Mouse (Mus musculus) liver, adult 10 weeks (tissue): ENCODE measurements around the gene Mrpl48. TPM values are rescaled to one million over a fixed set of nuclear protein-coding genes. Genes with fewer than 3 reads are reported as not detected.

Experiments
- polyA plus RNA-seq: library from polyadenylated mRNA; stranded (reverse); fragments of 350-450 nt; fragmentation: Illumina TruSeq; extraction: RNeasy Lipid Tissue Mini Kit (QIAGEN cat#74804); gene quantifications from one replicate; pipeline ENCODE4 v1.2.3, GENCODE M21; 2014; ENCODE audit warnings: low read depth, low replicate concordance

Mrpl48 gene
- polyA plus RNA-seq = 39.2 TPM

GRCm38 (mm10) chr7:100608130-100608741, at the start of gene Mrpl48:
Mrpl48 (minus strand) TSS chr7:100608301.

GRCm38 (mm10) chr7:100607214-100608129, 629 bp downstream of the Mrpl48 start, which contains the start of gene Rab6a:
Rab6a (plus strand) TSS chr7:100607410.

GRCm38 (mm10) chr7:100536804-100537518, 71.1 kb downstream of the Mrpl48 start, which contains the start of gene Coa4:
Coa4 (plus strand) TSS chr7:100537071.

GRCm38 (mm10) chr7:100514573-100514972, 93.5 kb downstream of the Mrpl48 start, which contains the start of gene Dnajb13:
Dnajb13 (minus strand) TSS chr7:100514960.

Other genes starting within 250 kb of the Mrpl48 start
- 5.3 TPM for gene C2cd3, start 236.1 kb downstream of the Mrpl48 start, polyA plus RNA-seq
- 28.2 TPM for gene Ppme1, start 236.0 kb downstream of the Mrpl48 start, polyA plus RNA-seq
- not detected for gene Ucp3, start 135.3 kb downstream of the Mrpl48 start, polyA plus RNA-seq
- 7.7 TPM for gene Ucp2, start 115.0 kb downstream of the Mrpl48 start, polyA plus RNA-seq
- gene Dnajb13, start 93.3 kb downstream of the Mrpl48 start, polyA plus RNA-seq = not detected
- 7.4 TPM for gene Coa4, start 71.2 kb downstream of the Mrpl48 start, polyA plus RNA-seq
- 120 TPM for gene Rab6a, start 891 bp downstream of the Mrpl48 start, polyA plus RNA-seq
- 20.1 TPM for gene Plekhb1, start 54.1 kb upstream of the Mrpl48 start, polyA plus RNA-seq
- gene Fam168a, start 98.3 kb upstream of the Mrpl48 start, polyA plus RNA-seq = 10.7 TPM